Mouse (Mus musculus): ENCODE measurements around the gene Zkscan16.

DNA sequence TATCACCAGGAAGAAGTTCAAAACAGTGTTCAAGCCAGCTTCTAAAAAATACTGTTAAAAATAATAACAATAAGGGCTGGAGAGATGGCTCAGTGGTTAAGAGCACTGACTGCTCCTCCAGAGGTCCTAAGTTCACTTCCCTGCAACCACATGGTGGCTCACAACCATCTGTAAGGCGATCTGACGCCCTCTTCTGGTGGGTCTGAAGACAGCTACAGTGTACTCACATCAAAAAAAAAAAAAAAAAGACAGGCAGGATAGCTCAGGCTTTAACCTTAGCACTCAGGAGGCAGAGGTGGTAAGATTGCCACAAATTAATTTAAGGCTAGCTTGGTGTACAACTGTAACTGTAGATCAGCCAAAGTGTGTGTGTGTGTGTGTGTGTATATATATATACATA, 57.2 kb downstream of the Zkscan16 start:
- no peak for TF ChIP-seq MYOG (IDR thresholded peaks at IDR 0.05; ENCODE audit: control insufficient read depth in 1 of 3, insufficient read depth in 1 of 3, insufficient read length in 2 of 3, low read depth in 2 of 3)
- TF ChIP-seq E2F4 (IDR thresholded peaks at IDR 0.05; ENCODE audit: insufficient read depth), result no peak
- no peak for TF ChIP-seq POLR2A (IDR thresholded peaks at IDR 0.05; ENCODE audit: insufficient read length, low read depth)
- no peak for TF ChIP-seq USF1 (IDR thresholded peaks at IDR 0.05; ENCODE audit: low read depth)
- no peak for TF ChIP-seq MYOD1 (IDR thresholded peaks at IDR 0.05; ENCODE audit: control insufficient read depth in 1 of 3, insufficient read length in 2 of 3, low read depth in 2 of 3)
- no peak for TF ChIP-seq MAX (IDR thresholded peaks at IDR 0.05; ENCODE audit: low read depth)
- TF ChIP-seq REST (IDR thresholded peaks at IDR 0.05; ENCODE audit: insufficient read depth, insufficient read length), result no peak
- no peak for TF ChIP-seq POLR2AphosphoS2 (IDR thresholded peaks at IDR 0.05; ENCODE audit: insufficient read length, low read depth)
- no peak for TF ChIP-seq CEBPB (IDR thresholded peaks at IDR 0.05; ENCODE audit: insufficient read depth, poor library complexity, severe bottlenecking)
- no peak for TF ChIP-seq SRF (IDR thresholded peaks at IDR 0.05; ENCODE audit: control insufficient read depth, insufficient read length, low read depth)
- no peak for TF ChIP-seq TCF3 (IDR thresholded peaks at IDR 0.05; ENCODE audit: insufficient read length, low read depth)

Measured in myocyte (in vitro differentiated cells).